Mouse (Mus musculus) heart, postnatal 0 days (tissue): ENCODE results near the gene Daglb.

Source experiments
- CTCF ChIP-seq: IDR thresholded peaks from 2 replicates; pipeline ENCODE4 v1.5.1; 2016; ENCODE audit warnings: antibody characterized with exemption, control low read depth, low read depth
- EP300 ChIP-seq: IDR thresholded peaks from 2 replicates; pipeline ENCODE4 v1.6.1; 2016; ENCODE audit warnings: antibody characterized with exemption, low read depth

GRCm38 (mm10) chr5:143514878-143515277, 50.5 kb downstream of the Daglb start:
- no peak for TF ChIP-seq CTCF
- TF ChIP-seq EP300: no peak
